17 mouse cellular contexts compared by ENCODE assay signal in genomic region chr10:19522198-19522597, GRCm38 (mm10).
DNase-seq lines count a peak whose midpoint lies in the region; ATAC-seq and TF ChIP-seq lines count a peak whose summit lies in the region.
"Had no signal": no experiment of that assay in that cellular context is flagged by ENCODE, and none has a peak within 500 bp of the region (broad histone marks: within the 10 kb centered on the region; RNA-seq: fewer than 3 reads in every experiment).

No protein-coding gene starts in this region.

- no peak for ATAC-seq in intestine, embryonic 14.5 days (replicated peaks; ENCODE audit: low FRiP score, low TSS enrichment, low read depth)
- ATAC-seq in intestine, embryonic 16.5 days: no peak
- ATAC-seq in liver, postnatal 0 days: no peak
- ATAC-seq: forebrain, embryonic 15.5 days; midbrain, embryonic 13.5 days had no signal

- no peaks in the 10 kb centered on the region for H3K9me3 ChIP-seq in intestine, embryonic 14.5 days (ENCODE audit: control insufficient read depth, low read length)
- H3K9me3 ChIP-seq in intestine, embryonic 16.5 days (ENCODE audit: control insufficient read depth, low read length): no peaks in the 10 kb centered on the region
- 0 out of 2 replicates have a peak, but pooled peaks cover 3% of the 10 kb centered on the region for H3K9me3 ChIP-seq in liver, postnatal 0 days (ENCODE audit: low read length)
- H3K9me3 ChIP-seq: forebrain, embryonic 15.5 days; hindbrain, embryonic 15.5 days; liver, embryonic 13.5 days; midbrain, embryonic 13.5 days had no signal

- H3K27me3 ChIP-seq in intestine, embryonic 14.5 days (replicated peaks; ENCODE audit: control insufficient read depth, insufficient read depth, low read length): no peaks in the 10 kb centered on the region
- H3K27me3 ChIP-seq in intestine, embryonic 16.5 days (replicated peaks; ENCODE audit: control insufficient read depth, insufficient read depth, low read length): no peaks in the 10 kb centered on the region
- no peaks in the 10 kb centered on the region for H3K27me3 ChIP-seq in liver, postnatal 0 days (ENCODE audit: insufficient read depth, low read length)
- H3K27me3 ChIP-seq: forebrain, embryonic 15.5 days; hindbrain, embryonic 15.5 days; liver, embryonic 13.5 days; midbrain, embryonic 13.5 days had no signal

- H3K27ac ChIP-seq in intestine, embryonic 14.5 days (ENCODE audit: low read depth): no peak overlapping the region
- H3K27ac ChIP-seq in intestine, embryonic 16.5 days (ENCODE audit: low read length): no peak overlapping the region
- H3K27ac ChIP-seq in liver, postnatal 0 days (ENCODE audit: low read depth): peak overlapping the region; percentile 34; the same call in 1 of the 2 replicates
- H3K27ac ChIP-seq: forebrain, embryonic 15.5 days; hindbrain, embryonic 15.5 days; layer of hippocampus, adult 2 months; liver, embryonic 13.5 days; midbrain, embryonic 13.5 days; stomach, postnatal 0 days had no signal

- H3K9ac ChIP-seq in intestine, embryonic 14.5 days (ENCODE audit: low read length): no peak overlapping the region
- no peak overlapping the region for H3K9ac ChIP-seq in intestine, embryonic 16.5 days (ENCODE audit: low read depth, low read length)
- H3K9ac ChIP-seq in liver, postnatal 0 days (replicated peaks): no peak overlapping the region; the same call in 1 of the 2 replicates
- H3K9ac ChIP-seq: forebrain, embryonic 15.5 days; hindbrain, embryonic 15.5 days; liver, embryonic 13.5 days; midbrain, embryonic 13.5 days had no signal

- WGBS in intestine, embryonic 14.5 days: 79% methylated on average over 2 of the region's 2 CpGs
- WGBS in intestine, embryonic 16.5 days: 65% methylated on average over 2 of the region's 2 CpGs
- 22% methylated on average over 2 of the region's 2 CpGs for whole genome bisulfite sequencing in liver, postnatal 0 days (ENCODE audit: insufficient replicate concordance)

- TF ChIP-seq EP300 in liver, postnatal 0 days (IDR thresholded peaks at IDR 0.05; ENCODE audit: low read depth): no peak

- no peaks in the 10 kb centered on the region for H3K36me3 ChIP-seq in intestine, embryonic 14.5 days (ENCODE audit: control insufficient read depth, insufficient read depth, low read length)
- H3K36me3 ChIP-seq in intestine, embryonic 16.5 days (ENCODE audit: control insufficient read depth, insufficient read depth, low read length): no peaks in the 10 kb centered on the region
- no peaks in the 10 kb centered on the region for H3K36me3 ChIP-seq in liver, postnatal 0 days (replicated peaks; ENCODE audit: insufficient read depth, low read length)
- H3K36me3 ChIP-seq: forebrain, embryonic 15.5 days; hindbrain, embryonic 15.5 days; liver, embryonic 13.5 days; midbrain, embryonic 13.5 days had no signal

- no peak overlapping the region for H3K4me3 ChIP-seq in intestine, embryonic 14.5 days (ENCODE audit: low read depth, low read length)
- no peak overlapping the region for H3K4me3 ChIP-seq in intestine, embryonic 16.5 days (ENCODE audit: low read length)
- H3K4me3 ChIP-seq in liver, postnatal 0 days (ENCODE audit: low read depth, low read length): no peak overlapping the region
- H3K4me3 ChIP-seq: forebrain, embryonic 15.5 days; hindbrain, embryonic 15.5 days; layer of hippocampus, adult 2 months; liver, embryonic 13.5 days; midbrain, embryonic 13.5 days had no signal

- no peak overlapping the region for H3K4me2 ChIP-seq in intestine, embryonic 14.5 days (ENCODE audit: low read length)
- no peak overlapping the region for H3K4me2 ChIP-seq in intestine, embryonic 16.5 days (ENCODE audit: low read depth, low read length)
- no peak overlapping the region for H3K4me2 ChIP-seq in liver, postnatal 0 days (ENCODE audit: low read depth, low read length)
- H3K4me2 ChIP-seq: forebrain, embryonic 15.5 days; hindbrain, embryonic 15.5 days; liver, embryonic 13.5 days; midbrain, embryonic 13.5 days had no signal

- no peaks in the 10 kb centered on the region for H3K4me1 ChIP-seq in intestine, embryonic 14.5 days (replicated peaks; ENCODE audit: control insufficient read depth, insufficient read depth, low read length)
- H3K4me1 ChIP-seq in intestine, embryonic 16.5 days (ENCODE audit: control insufficient read depth, insufficient read depth, low read length): no peaks in the 10 kb centered on the region
- H3K4me1 ChIP-seq in liver, postnatal 0 days (ENCODE audit: insufficient read depth): peaks cover 9% of the 10 kb centered on the region; the same call in 1 of the 2 replicates
- H3K4me1 ChIP-seq: forebrain, embryonic 15.5 days; hindbrain, embryonic 15.5 days; liver, embryonic 13.5 days; midbrain, embryonic 13.5 days had no signal

- no peak for TF ChIP-seq CTCF in liver, postnatal 0 days (IDR thresholded peaks at IDR 0.05; ENCODE audit: low read depth)

- DNase-seq in intestine, embryonic 14.5 days (ENCODE audit: low spot score): peak; percentile 3
- peak; percentile 42 for DNase-seq in thymus, postnatal 14 days
- no peak for DNase-seq in thymus, postnatal 36 days
- DNase-seq in liver, postnatal 0 days: no peak
- DNase-seq in frontal cortex, postnatal 36 days (ENCODE audit: low spot score in 2 of 2): no peak
- DNase-seq in cerebellum, postnatal 14 days: no peak
- no peak for DNase-seq in left cerebral cortex, adult 18-20 months (ENCODE audit: low spot score in 2 of 2)
- DNase-seq: adrenal gland, postnatal 36 days; cerebellum, adult 11-12 months; gastrocnemius, postnatal 25 days; liver, embryonic 13.5 days had no signal

Comparison
In these comparisons a context has a peak if more than half of its experiments do, and no peak if none do; other contexts are left out.
1. DNase-seq: peak in intestine, embryonic 14.5 days (single experiment) and thymus, postnatal 14 days (single experiment); none in thymus, postnatal 36 days (0 of 2), liver, postnatal 0 days (single experiment), frontal cortex, postnatal 36 days (0 of 2), cerebellum, postnatal 14 days (0 of 2) and left cerebral cortex, adult 18-20 months (0 of 2).